Mouse (Mus musculus) limb, embryonic 10.5 days (tissue): Measurements from ENCODE around the gene Il17rc. TPM values are rescaled to one million over a fixed set of nuclear protein-coding genes. Genes with fewer than 3 reads are reported as not detected.

Source experiments
- DNase-seq: peaks from one replicate; pipeline ENCODE4 v3.0.0-alpha.2; 2017; ENCODE audit warnings: low spot score
- H3K27ac ChIP-seq: fragments of 300-500 bp; sonication (generic); 2 replicates; pipeline ENCODE4 v1.5.1; 2016; ENCODE audit warnings: mild to moderate bottlenecking
- H3K27me3 ChIP-seq: fragments of 300-500 bp; sonication (generic); 2 replicates; pipeline ENCODE4 v1.6.1; 2016; ENCODE audit warnings: low read depth, mild to moderate bottlenecking; ENCODE audit not compliant: poor library complexity, severe bottlenecking
- H3K36me3 ChIP-seq: fragments of 300-500 bp; sonication (generic); 2 replicates; pipeline ENCODE4 v1.6.1; 2016; ENCODE audit warnings: mild to moderate bottlenecking, moderate library complexity
- H3K4me1 ChIP-seq: fragments of 300-500 bp; sonication (generic); 2 replicates; pipeline ENCODE4 v1.6.1; 2016
- H3K4me3 ChIP-seq: fragments of 300-500 bp; sonication (generic); 2 replicates; pipeline ENCODE4 v1.5.1; 2016; ENCODE audit warnings: mild to moderate bottlenecking, moderate library complexity
- H3K9me3 ChIP-seq: fragments of 300-500 bp; sonication (generic); replicated peaks from 2 replicates; pipeline ENCODE4 v1.6.1; 2016; ENCODE audit warnings: mild to moderate bottlenecking
- WGBS: fragments of 180-500 bp; shearing (Covaris S2); methylation state at CpG from one replicate; pipeline ENCODE4 v1.1.7; 2016; 5-methylcytosine and 5-hydroxymethylcytosine counted together
- polyA plus RNA-seq: library from polyadenylated mRNA; unstranded; fragments of >200 nt; fragmentation: Nextera tagmentation; extraction: Ambion mirVana; gene quantifications from 2 replicates; pipeline ENCODE4 v1.2.1, GENCODE M21; 2016

The Il17rc gene
- polyA plus RNA-seq, 1 experiment from 2014 or later: 3.4 TPM

DNA sequence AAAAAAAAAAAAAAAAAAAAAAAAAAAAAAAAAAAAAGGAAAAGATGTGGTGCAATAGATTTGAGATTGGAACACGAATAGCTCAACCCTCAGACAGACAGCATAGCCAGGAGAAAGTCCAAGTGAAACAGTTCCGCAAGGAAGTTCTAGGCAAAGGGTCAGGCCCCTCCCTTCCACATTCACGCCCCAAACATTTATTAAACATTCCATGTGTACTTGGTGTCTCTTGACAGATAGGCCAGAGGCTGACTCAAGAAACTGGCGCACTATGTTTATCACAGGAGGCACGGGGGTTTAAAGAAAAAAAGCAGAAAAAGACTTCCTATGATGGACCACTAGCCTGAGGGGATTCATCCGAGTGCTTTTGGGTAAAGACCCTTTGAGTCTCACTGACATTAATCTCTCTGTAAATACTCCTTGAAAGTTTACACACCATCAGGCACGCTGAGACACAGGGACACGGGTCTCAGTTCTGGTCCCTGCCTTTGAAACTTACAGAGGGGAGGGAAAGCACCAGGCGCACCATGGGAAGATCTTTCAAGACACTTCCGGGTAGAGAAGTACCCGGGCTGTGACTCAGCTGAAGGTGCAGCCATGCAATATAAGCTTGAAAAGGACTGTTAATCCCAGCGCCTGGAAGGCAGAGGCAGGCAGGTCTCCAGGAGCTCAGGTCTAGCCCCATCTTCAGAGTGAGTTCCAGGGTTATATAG is 32.4 kb upstream of the Il17rc start:
- Histone ChIP-seq H3K27me3 (no peaks in the 10 kb centered on the region), H3K36me3 (no peaks in the 10 kb centered on the region), H3K9me3 (no peaks in the 10 kb centered on the region), H3K4me3 (no peak overlapping the region), H3K27ac (no peak overlapping the region), H3K4me1 (peaks cover 9% of the 10 kb centered on the region)
- WGBS: 67% methylated on average over 12 of the region's 12 CpGs
- DNase-seq: no peak

DNA sequence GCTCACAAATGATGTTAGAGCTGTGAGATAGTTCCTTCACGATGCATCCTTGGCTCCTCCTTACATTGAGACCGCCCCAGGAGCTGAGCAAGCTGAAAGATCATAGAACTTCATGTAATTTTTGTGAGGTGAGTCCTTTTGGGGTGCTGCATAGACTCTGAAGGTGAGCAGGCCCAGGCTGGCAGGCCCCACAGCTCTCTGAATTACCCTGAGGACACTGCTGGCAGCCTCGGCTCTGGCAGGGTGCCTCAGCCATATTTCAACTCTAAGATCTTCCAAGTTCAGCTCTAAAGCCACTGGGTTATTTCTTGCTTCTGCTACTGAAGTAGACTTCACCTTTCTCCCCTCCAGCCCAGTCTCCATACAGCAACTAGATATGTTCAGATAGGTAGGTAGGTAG is 30.5 kb upstream of the Il17rc start:
- no peak for DNase-seq
- peaks cover 5% of the 10 kb centered on the region for H3K36me3 ChIP-seq
- no peaks in the 10 kb centered on the region for H3K27me3 ChIP-seq
- no peak overlapping the region for H3K27ac ChIP-seq
- H3K9me3 ChIP-seq: no peaks in the 10 kb centered on the region
- no peak overlapping the region for H3K4me3 ChIP-seq
- 87% methylated on average over 3 of the region's 3 CpGs for WGBS
- peaks cover 9% of the 10 kb centered on the region for H3K4me1 ChIP-seq

DNA sequence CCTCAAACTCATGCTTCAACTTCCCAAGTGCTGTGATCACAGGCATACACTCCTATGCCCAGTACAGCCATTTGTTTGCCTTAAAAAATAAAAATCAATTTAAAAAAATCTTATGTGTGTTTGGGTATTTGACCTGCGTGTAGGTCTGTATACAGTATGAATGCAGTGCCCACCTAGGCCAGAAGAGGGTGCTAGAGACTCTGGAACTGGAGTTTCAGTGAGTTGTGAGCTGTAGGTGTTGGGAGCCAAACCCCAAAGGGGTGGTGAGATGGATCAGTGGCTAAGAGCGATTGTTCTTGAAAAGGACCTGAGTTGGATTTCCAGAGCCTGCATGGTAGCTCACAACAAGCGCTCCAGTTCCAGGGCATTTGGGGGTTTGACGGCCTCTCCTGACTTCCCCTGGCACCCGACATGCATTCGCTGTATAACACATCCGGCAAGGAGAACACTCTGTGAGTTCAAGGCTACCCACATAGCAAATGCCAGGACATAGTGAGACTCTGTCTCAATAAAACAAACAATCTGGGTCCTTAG is 30.0 kb upstream of the Il17rc start:
- Histone ChIP-seq H3K36me3 (peaks cover 8% of the 10 kb centered on the region), H3K4me3 (no peak overlapping the region), H3K27ac (no peak overlapping the region), H3K9me3 (no peaks in the 10 kb centered on the region), H3K27me3 (no peaks in the 10 kb centered on the region), H3K4me1 (peaks cover 9% of the 10 kb centered on the region)
- WGBS: 59% methylated on average over 7 of the region's 7 CpGs
- peak; percentile 83 for DNase-seq

DNA sequence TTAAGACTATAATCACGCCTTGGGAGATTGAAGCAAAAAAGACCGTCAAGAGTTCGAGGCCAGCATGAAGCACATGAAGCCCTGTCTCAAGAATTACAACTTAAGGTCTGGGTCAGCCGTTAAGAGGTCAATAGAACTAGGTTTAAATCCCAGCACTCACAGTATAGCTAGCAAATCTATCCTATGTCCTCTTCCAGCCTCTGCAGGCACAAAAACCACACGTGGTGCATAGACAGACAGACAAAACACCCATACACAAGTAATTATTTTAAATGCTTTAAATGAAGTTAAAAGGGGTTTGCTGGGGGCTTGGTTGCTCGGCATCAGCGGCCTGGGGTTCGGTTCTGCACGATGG is 29.2 kb upstream of the Il17rc start:
- peaks cover 17% of the 10 kb centered on the region for H3K36me3 ChIP-seq
- no peaks in the 10 kb centered on the region for H3K9me3 ChIP-seq
- H3K4me1 ChIP-seq: peaks cover 9% of the 10 kb centered on the region
- 44% methylated on average over 9 of the region's 9 CpGs for WGBS
- peak overlapping the region; percentile 96 for H3K4me3 ChIP-seq
- no peak for DNase-seq
- H3K27me3 ChIP-seq: no peaks in the 10 kb centered on the region
- peak overlapping the region; percentile 92 for H3K27ac ChIP-seq

DNA sequence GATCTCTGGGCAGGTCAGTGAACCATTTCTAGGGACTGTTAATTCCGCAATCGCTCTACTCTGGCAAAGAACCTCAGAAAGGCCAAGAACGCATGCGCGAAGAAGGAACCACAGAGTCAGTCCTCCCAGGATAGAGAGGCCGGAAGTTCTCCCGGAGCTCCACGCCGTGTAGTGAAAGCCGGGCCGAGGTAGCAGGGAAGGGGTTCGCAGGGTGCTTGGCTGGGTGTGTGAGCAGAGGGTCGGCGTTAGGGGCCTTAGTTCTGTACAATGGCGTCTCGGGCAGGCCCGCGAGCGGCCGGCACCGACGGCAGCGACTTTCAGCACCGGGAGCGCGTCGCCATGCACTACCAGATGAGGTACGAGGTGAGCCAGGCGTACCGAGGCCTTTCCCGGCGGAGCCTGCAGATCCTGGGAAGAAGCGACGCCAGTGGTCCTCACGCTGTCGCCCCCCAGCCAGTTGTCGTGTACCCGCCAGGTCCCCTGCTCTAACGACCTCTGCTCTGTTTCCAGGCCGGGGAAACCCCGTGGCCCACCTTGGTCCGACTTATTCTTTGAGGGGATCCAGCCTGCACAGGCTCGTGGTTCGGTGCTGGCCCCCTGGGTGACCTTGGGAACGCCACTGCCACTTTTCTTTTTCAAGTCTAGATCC is 28.7 kb upstream of the Il17rc start, which contains the start of gene Jagn1:
Gene Jagn1, plus strand, starts transcription at position 128 of the 649 bp plus-strand sequence.
- Histone ChIP-seq H3K27me3 (no peaks in the 10 kb centered on the region), H3K4me1 (peaks cover 9% of the 10 kb centered on the region), H3K4me3 (peak within 1 kb of the TSS; percentile 96), H3K9me3 (no peaks in the 10 kb centered on the region), H3K27ac (peak within 1 kb of the TSS; percentile 92), H3K36me3 (peaks cover 22% of the 10 kb centered on the region)
- under 1% methylated on average over 45 of the region's 45 CpGs for WGBS
- DNase-seq: peak; percentile 95

- peaks cover 9% of the 10 kb centered on the region for H3K4me1 ChIP-seq
- 48% methylated on average over 12 of the region's 12 CpGs for WGBS
- DNase-seq: no peak
- no peaks in the 10 kb centered on the region for H3K27me3 ChIP-seq
- H3K9me3 ChIP-seq: no peaks in the 10 kb centered on the region
- peaks cover 27% of the 10 kb centered on the region for H3K36me3 ChIP-seq
- H3K27ac ChIP-seq: peak overlapping the region; percentile 92
- peak overlapping the region; percentile 96 for H3K4me3 ChIP-seq
These were observed 28.1 kb upstream of the Il17rc start for GRCm38 (mm10) chr6:113443091-113443490.

DNA sequence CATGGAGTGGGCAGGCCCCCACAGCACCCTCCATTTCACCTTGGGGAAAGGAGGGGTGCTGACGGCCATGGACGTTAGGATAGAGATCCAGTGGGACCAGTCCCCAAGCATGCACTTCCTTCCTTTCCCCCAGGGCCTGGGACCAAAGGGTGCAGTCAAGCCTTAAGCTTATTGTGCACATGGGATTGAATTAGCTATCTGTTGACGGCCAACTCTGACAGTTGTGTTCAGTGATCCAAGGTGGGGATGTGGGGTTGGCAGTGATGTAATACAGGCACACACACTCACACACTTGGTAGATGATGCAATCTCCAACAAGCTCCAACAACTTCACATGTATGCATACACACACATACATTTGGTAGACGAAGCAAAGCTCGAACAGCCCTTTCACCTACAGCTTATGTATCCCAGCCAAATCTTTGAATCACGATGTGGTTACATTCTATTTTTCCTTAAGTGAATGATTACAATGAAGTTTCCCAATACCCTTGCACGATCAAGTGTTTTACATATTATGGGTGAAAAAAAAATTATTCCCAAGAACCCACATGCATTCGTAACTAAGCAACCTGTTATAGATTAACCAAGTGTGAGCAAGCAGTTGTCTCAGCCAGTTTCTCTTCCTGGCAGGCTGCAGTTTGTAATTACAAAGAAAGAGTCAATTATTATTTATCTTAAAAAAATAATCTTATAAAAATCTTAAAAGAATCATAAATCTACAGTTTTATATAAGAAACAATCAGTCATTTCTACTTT is 26.8 kb upstream of the Il17rc start:
- Histone ChIP-seq H3K27me3 (no peaks in the 10 kb centered on the region), H3K4me1 (peaks cover 9% of the 10 kb centered on the region), H3K4me3 (no peak overlapping the region), H3K27ac (no peak overlapping the region), H3K36me3 (peaks cover 39% of the 10 kb centered on the region), H3K9me3 (no peaks in the 10 kb centered on the region)
- no peak for DNase-seq
- WGBS: 87% methylated on average over 8 of the region's 8 CpGs

DNA sequence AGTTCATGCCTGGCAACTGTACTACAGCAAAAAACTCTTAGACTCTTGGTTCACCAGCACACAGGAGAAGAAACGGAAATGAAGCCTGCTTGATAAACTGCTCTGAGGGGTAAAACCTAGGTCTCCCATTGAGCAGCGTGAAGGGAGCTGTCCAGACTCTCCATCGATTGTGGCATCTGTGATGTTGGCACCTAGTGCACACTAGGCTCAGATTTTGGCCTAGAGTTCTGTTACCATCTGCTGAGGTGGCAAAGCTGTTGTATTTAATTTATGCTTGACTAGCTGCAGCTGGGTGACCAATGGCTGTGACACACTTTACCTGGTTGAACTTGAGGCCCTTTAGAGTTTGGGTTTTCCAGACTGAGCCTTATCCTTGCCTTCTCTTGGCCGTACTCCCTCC is 23.6 kb upstream of the Il17rc start:
- Histone ChIP-seq H3K27ac (no peak overlapping the region), H3K4me1 (peaks cover 9% of the 10 kb centered on the region), H3K27me3 (no peaks in the 10 kb centered on the region), H3K9me3 (no peaks in the 10 kb centered on the region), H3K4me3 (no peak overlapping the region), H3K36me3 (peaks cover 42% of the 10 kb centered on the region)
- 98% methylated on average over 4 of the region's 4 CpGs for WGBS
- no peak for DNase-seq

GRCm38 (mm10) chr6:113451839-113452238 is 19.4 kb upstream of the Il17rc start:
- Histone ChIP-seq H3K27me3 (no peaks in the 10 kb centered on the region), H3K9me3 (no peaks in the 10 kb centered on the region), H3K36me3 (peaks cover 28% of the 10 kb centered on the region), H3K27ac (no peak overlapping the region), H3K4me3 (no peak overlapping the region), H3K4me1 (no peaks in the 10 kb centered on the region)
- no peak for DNase-seq
- WGBS: 83% methylated on average over 2 of the region's 2 CpGs

DNA sequence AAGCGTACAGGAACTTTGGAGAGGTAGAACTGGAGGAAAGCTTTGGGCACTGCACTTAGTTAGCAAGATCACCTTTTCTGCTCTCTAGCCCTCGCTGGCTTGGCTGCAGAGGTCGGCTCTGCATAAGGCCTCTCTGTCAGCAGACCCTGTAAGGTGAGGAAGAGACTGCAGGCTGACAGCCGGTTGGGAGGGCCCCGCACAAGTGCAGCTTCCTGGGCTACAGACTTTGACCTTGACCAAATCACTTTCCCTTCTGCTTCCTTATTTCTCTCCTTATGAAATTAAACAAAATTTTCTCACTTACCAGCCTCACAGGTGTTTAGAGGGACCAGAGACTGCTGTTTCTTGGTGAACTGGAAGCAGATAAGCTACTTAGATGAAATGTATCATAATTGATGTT is 16.2 kb upstream of the Il17rc start:
- H3K4me1 ChIP-seq: no peaks in the 10 kb centered on the region
- no peak overlapping the region for H3K4me3 ChIP-seq
- WGBS: 62% methylated on average over 5 of the region's 5 CpGs
- no peaks in the 10 kb centered on the region for H3K9me3 ChIP-seq
- H3K36me3 ChIP-seq: no peaks in the 10 kb centered on the region
- H3K27ac ChIP-seq: no peak overlapping the region
- DNase-seq: no peak
- no peaks in the 10 kb centered on the region for H3K27me3 ChIP-seq

GRCm38 (mm10) chr6:113457952-113458534 is 13.2 kb upstream of the Il17rc start, which contains the start of gene Il17re:
Il17re (plus strand) TSS chr6:113458484.
- Histone ChIP-seq H3K4me1 (no peaks in the 10 kb centered on the region), H3K36me3 (no peaks in the 10 kb centered on the region), H3K27ac (no peak within 1 kb of the TSS), H3K27me3 (no peaks in the 10 kb centered on the region), H3K4me3 (no peak within 1 kb of the TSS), H3K9me3 (no peaks in the 10 kb centered on the region)
- 75% methylated on average over 10 of the region's 10 CpGs for WGBS
- DNase-seq: no peak

DNA sequence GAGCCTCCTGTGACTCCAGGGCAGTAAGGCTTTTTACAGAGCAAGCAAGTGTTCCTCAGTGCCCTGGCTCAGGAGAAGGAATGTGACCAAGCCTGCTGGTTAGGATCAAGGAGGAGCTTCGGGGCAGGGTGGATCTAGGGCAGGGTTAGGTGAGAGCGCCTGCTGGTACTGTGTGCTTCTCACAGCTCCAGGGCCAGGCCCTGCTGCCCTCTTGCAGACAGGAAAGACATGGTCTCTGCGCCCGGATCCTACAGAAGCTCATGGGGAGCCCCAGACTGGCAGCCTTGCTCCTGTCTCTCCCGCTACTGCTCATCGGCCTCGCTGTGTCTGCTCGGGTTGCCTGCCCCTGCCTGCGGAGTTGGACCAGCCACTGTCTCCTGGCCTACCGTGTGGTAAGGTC is 12.6 kb upstream of the Il17rc start:
- 54% methylated on average over 10 of the region's 10 CpGs for WGBS
- no peak overlapping the region for H3K4me3 ChIP-seq
- no peak overlapping the region for H3K27ac ChIP-seq

More for the DNA sequence above, 12.6 kb upstream of the Il17rc start:
- Histone ChIP-seq H3K36me3 (no peaks in the 10 kb centered on the region), H3K27me3 (no peaks in the 10 kb centered on the region), H3K4me1 (no peaks in the 10 kb centered on the region), H3K9me3 (no peaks in the 10 kb centered on the region)
- DNase-seq: no peak
